9 mouse cellular contexts compared by ENCODE assay signal in genomic region chr5:118613704-118614103, GRCm38 (mm10). TPM values are rescaled to one million over a fixed set of nuclear protein-coding genes. Genes with fewer than 3 reads are reported as not detected.
DNase-seq lines count a peak whose midpoint lies in the region; ATAC-seq and TF ChIP-seq lines count a peak whose summit lies in the region.
"Had no signal": no experiment of that assay in that cellular context is flagged by ENCODE, and none has a peak within 500 bp of the region (broad histone marks: within the 10 kb centered on the region; RNA-seq: fewer than 3 reads in every experiment).

No protein-coding gene starts in this region.

- peaks cover 39% of the 10 kb centered on the region for H3K4me1 ChIP-seq in heart, embryonic 16.5 days (ENCODE audit: control insufficient read depth, insufficient read depth, low read length)
- H3K4me1 ChIP-seq in lung, embryonic 16.5 days (replicated peaks; ENCODE audit: control insufficient read depth, insufficient read depth, low read length): peaks cover 25% of the 10 kb centered on the region
- H3K4me1 ChIP-seq in stomach, postnatal 0 days (replicated peaks; ENCODE audit: control insufficient read depth, insufficient read depth): peaks cover 2% of the 10 kb centered on the region; the same call in 1 of the 2 replicates

- H3K9me3 ChIP-seq in heart, embryonic 16.5 days (replicated peaks; ENCODE audit: control insufficient read depth, low read length): no peaks in the 10 kb centered on the region; the same call in 1 of the 2 replicates
- no peaks in the 10 kb centered on the region for H3K9me3 ChIP-seq in lung, embryonic 16.5 days (ENCODE audit: control insufficient read depth, low read length)
- H3K9me3 ChIP-seq in stomach, postnatal 0 days (ENCODE audit: control insufficient read depth, low read length): no peaks in the 10 kb centered on the region
- H3K9me3 ChIP-seq: midbrain, embryonic 13.5 days had no signal

- 33% methylated on average over 2 of the region's 2 CpGs for WGBS in heart, embryonic 16.5 days
- WGBS in lung, embryonic 16.5 days: 32% methylated on average over 2 of the region's 2 CpGs
- 33% methylated on average over 2 of the region's 2 CpGs for WGBS in stomach, postnatal 0 days

- TF ChIP-seq EP300 in stomach, postnatal 0 days (optimal IDR thresholded peaks at IDR 0.05): no peak

- ATAC-seq in heart, embryonic 16.5 days (replicated peaks; ENCODE audit: extremely low read depth, insufficient read depth, low FRiP score): peak; percentile 33; the same call in 1 of the 2 replicates
- peak; percentile 20; the same call in 1 of the 2 replicates for ATAC-seq in lung, embryonic 16.5 days (ENCODE audit: low read depth)
- ATAC-seq in stomach, postnatal 0 days (ENCODE audit: low FRiP score, low TSS enrichment): no peak
- ATAC-seq: midbrain, embryonic 13.5 days had no signal

- TF ChIP-seq CTCF in stomach, postnatal 0 days (IDR thresholded peaks at IDR 0.05; ENCODE audit: low read depth): no peak

- H3K4me3 ChIP-seq in heart, embryonic 16.5 days (ENCODE audit: low read length): no peak overlapping the region
- H3K4me3 ChIP-seq in lung, embryonic 16.5 days (ENCODE audit: low read length): no peak overlapping the region
- H3K4me3 ChIP-seq in stomach, postnatal 0 days (ENCODE audit: low read depth, low read length): no peak overlapping the region
- H3K4me3 ChIP-seq: midbrain, embryonic 13.5 days had no signal

- intact Hi-C loops in heart, postnatal 25 days (cut with DNase I): no loop called here

- no peaks in the 10 kb centered on the region for H3K36me3 ChIP-seq in heart, embryonic 16.5 days (ENCODE audit: control insufficient read depth, insufficient read depth)
- no peaks in the 10 kb centered on the region for H3K36me3 ChIP-seq in lung, embryonic 16.5 days (ENCODE audit: control insufficient read depth, insufficient read depth, low read length)
- H3K36me3 ChIP-seq in stomach, postnatal 0 days (ENCODE audit: control insufficient read depth, insufficient read depth, low read length): no peaks in the 10 kb centered on the region
- H3K36me3 ChIP-seq: midbrain, embryonic 13.5 days had no signal

- no peak overlapping the region for H3K4me2 ChIP-seq in heart, embryonic 16.5 days (ENCODE audit: low read depth, low read length)
- H3K4me2 ChIP-seq in lung, embryonic 16.5 days (ENCODE audit: low read depth, low read length): no peak overlapping the region
- no peak overlapping the region for H3K4me2 ChIP-seq in stomach, postnatal 0 days (replicated peaks; ENCODE audit: low read depth)
- H3K4me2 ChIP-seq: midbrain, embryonic 13.5 days had no signal

- no peak overlapping the region for H3K9ac ChIP-seq in heart, embryonic 16.5 days (ENCODE audit: low read length)
- no peak overlapping the region for H3K9ac ChIP-seq in lung, embryonic 16.5 days (ENCODE audit: low read length)
- no peak overlapping the region for H3K9ac ChIP-seq in stomach, postnatal 0 days (ENCODE audit: low read length)
- H3K9ac ChIP-seq: midbrain, embryonic 13.5 days had no signal

- DNase-seq in adrenal gland, postnatal 10 days: peak; percentile 30
- no peak for DNase-seq in adrenal gland, postnatal 25 days
- no peak for DNase-seq in heart, postnatal 25 days (ENCODE audit: low spot score)
- DNase-seq in lung, postnatal 4 days: no peak
- peak; percentile 41 for DNase-seq in naive thymus-derived CD4-positive, alpha-beta T cell, adult 2 months (ENCODE audit: low read depth)
- DNase-seq in stomach, postnatal 0 days (ENCODE audit: low spot score): no peak

- no peaks in the 10 kb centered on the region for H3K27me3 ChIP-seq in heart, embryonic 16.5 days (ENCODE audit: control insufficient read depth, insufficient read depth, low read length)
- no peaks in the 10 kb centered on the region for H3K27me3 ChIP-seq in lung, embryonic 16.5 days (ENCODE audit: control insufficient read depth, insufficient read depth, low read depth, low read length)
- H3K27me3 ChIP-seq in stomach, postnatal 0 days (ENCODE audit: control insufficient read depth, insufficient read depth, low read length): no peaks in the 10 kb centered on the region
- H3K27me3 ChIP-seq: midbrain, embryonic 13.5 days had no signal

- H3K27ac ChIP-seq in heart, embryonic 16.5 days (ENCODE audit: low read length): peak overlapping the region; percentile 55
- H3K27ac ChIP-seq in lung, embryonic 16.5 days (ENCODE audit: low read length): no peak overlapping the region
- H3K27ac ChIP-seq in stomach, postnatal 0 days (replicated peaks): no peak overlapping the region
- H3K27ac ChIP-seq: midbrain, embryonic 13.5 days had no signal

RNA-seq across cellular contexts. Expression of gene Med13l, which starts 53.2 kb away (rescaled TPM):
- 10 to 100 TPM; 39.0 to 43.6 TPM for total RNA-seq in adrenal gland, postnatal 10 days (2021)
- 33.9 and 40.3 TPM in 2 replicates for total RNA-seq in adrenal gland, postnatal 25 days (2021)
- polyA plus RNA-seq in heart, embryonic 16.5 days (2015; fragmentation: Nextera tagmentation; extraction: Ambion mirVana): 6.7 and 7.7 TPM in 2 replicates
- 10 to 100 TPM; 29.9 to 30.8 TPM for total RNA-seq in heart, postnatal 25 days (2021)
- polyA plus RNA-seq in lung, embryonic 16.5 days (2015; fragmentation: Nextera tagmentation; extraction: Ambion mirVana): 9.5 and 11.0 TPM in 2 replicates
- polyA plus RNA-seq in stomach, postnatal 0 days (2015; fragmentation: Nextera tagmentation; extraction: Ambion mirVana): 5.1 and 5.4 TPM in 2 replicates

Comparison
In these comparisons a context has a peak if more than half of its experiments do, and no peak if none do; other contexts are left out.
1. DNase-seq: peak in adrenal gland, postnatal 10 days (single experiment) and naive thymus-derived CD4-positive, alpha-beta T cell, adult 2 months (single experiment); none in adrenal gland, postnatal 25 days (single experiment), heart, postnatal 25 days (single experiment), lung, postnatal 4 days (0 of 2) and stomach, postnatal 0 days (single experiment).